Mouse (Mus musculus) MEL (cell line): ENCODE results near the gene Trip11.

Experiments
- CTCF ChIP-seq, 3 experiments: IDR thresholded peaks in 2 of 3; conservative IDR thresholded peaks in 1 of 3; 2 replicates each; pipeline ENCODE4 v1.5.1; 2011 to 2012; ENCODE audit warnings: low read length in 3 of 3, low read depth in 2 of 3, mild to moderate bottlenecking in 2 of 3, improper control_type of control experiment in 1 of 3, inconsistent platforms in 1 of 3, mixed read lengths in 1 of 3, moderate library complexity in 1 of 3; ENCODE audit not compliant: control insufficient read depth in 1 of 3, insufficient read depth in 1 of 3, poor library complexity in 1 of 3, severe bottlenecking in 1 of 3
- ELF1 ChIP-seq: IDR thresholded peaks from 2 replicates; pipeline ENCODE4 v1.6.1; 2014; ENCODE audit warnings: low read depth, mild to moderate bottlenecking, inconsistent platforms, low read length, improper control_type of control experiment, moderate library complexity
- ETS1 ChIP-seq: IDR thresholded peaks from 2 replicates; pipeline ENCODE4 v1.6.1; 2012; ENCODE audit warnings: low read depth, mild to moderate bottlenecking, inconsistent platforms, low read length, improper control_type of control experiment, moderate library complexity
- MEF2A ChIP-seq: IDR thresholded peaks from 2 replicates; pipeline ENCODE4 v1.6.1; 2014; ENCODE audit warnings: low read depth, mild to moderate bottlenecking, inconsistent platforms, low read length, improper control_type of control experiment; ENCODE audit not compliant: poor library complexity, insufficient replicate concordance, severe bottlenecking; ENCODE audit errors: extremely low read depth
- MYB ChIP-seq: IDR thresholded peaks from 2 replicates; pipeline ENCODE4 v1.6.1; 2011; ENCODE audit warnings: mild to moderate bottlenecking, low read depth, low read length, improper control_type of control experiment
- POLR2A ChIP-seq, 2 experiments: IDR thresholded peaks; 2 replicates each; pipeline ENCODE4 v1.6.1; 2011 to 2012; ENCODE audit warnings: low read length in 2 of 2, mild to moderate bottlenecking in 2 of 2, control low read depth in 1 of 2, improper control_type of control experiment in 1 of 2, low read depth in 1 of 2, moderate library complexity in 1 of 2; ENCODE audit not compliant: control insufficient read depth in 1 of 2, insufficient read depth in 1 of 2, poor library complexity in 1 of 2
- SIN3A ChIP-seq: IDR thresholded peaks from 2 replicates; pipeline ENCODE4 v1.6.1; 2012; ENCODE audit warnings: low read length, improper control_type of control experiment, inconsistent platforms
- ZC3H11A ChIP-seq: IDR thresholded peaks from 2 replicates; pipeline ENCODE4 v1.6.1; 2012; ENCODE audit warnings: low read depth, mild to moderate bottlenecking, inconsistent platforms, low read length, improper control_type of control experiment
- ZKSCAN1 ChIP-seq: IDR thresholded peaks from 2 replicates; pipeline ENCODE4 v1.6.1; 2012; ENCODE audit warnings: low read depth, mild to moderate bottlenecking, inconsistent platforms, low read length, improper control_type of control experiment, moderate library complexity

DNA sequence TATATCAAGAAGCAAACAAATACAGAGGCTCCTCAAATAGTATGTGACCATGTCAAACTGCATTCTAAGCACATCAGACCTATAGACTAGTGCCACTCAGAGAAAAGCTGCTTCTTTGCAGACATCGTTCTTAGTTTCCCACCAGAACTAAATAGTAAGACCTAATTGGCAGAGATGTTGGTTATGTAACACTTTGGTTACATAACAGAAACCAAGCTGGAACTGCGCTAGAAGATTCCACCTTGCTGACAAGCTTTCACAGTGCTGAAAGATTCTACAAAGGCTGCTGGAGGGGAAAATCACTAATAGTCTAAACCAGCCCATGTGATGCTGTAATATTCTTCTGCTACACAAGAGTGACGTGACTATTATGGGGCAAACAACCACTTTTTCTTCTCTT is 22.2 kb upstream of the Trip11 start:
- TF ChIP-seq SIN3A (no peak), ELF1 (no peak), CTCF (IDR thresholded peaks at IDR 0.05 in 2 of 3, conservative IDR thresholded peaks at IDR 0.05 in 1 of 3; ENCODE audit: control insufficient read depth in 1 of 3, insufficient read depth in 1 of 3, low read depth in 2 of 3, low read length in 3 of 3, poor library complexity in 1 of 3, severe bottlenecking in 1 of 3) (no peak), ETS1 (no peak), ZKSCAN1 (no peak), POLR2A (IDR thresholded peaks at IDR 0.05; ENCODE audit: control insufficient read depth in 1 of 2, insufficient read depth in 1 of 2, low read depth in 1 of 2, low read length in 2 of 2, poor library complexity in 1 of 2) (no peak), MYB (no peak), MEF2A (no peak), ZC3H11A (no peak)
